Mouse (Mus musculus): Measurements from ENCODE around the gene Acadvl.

GRCm38 (mm10) chr11:70010033-70010432 is 5.2 kb downstream of the Acadvl start:
- TF ChIP-seq CTCF (IDR thresholded peaks at IDR 0.05; ENCODE audit: borderline replicate concordance, extremely low read depth, insufficient read depth, insufficient read length) = no peak
- TF ChIP-seq POLR2A (IDR thresholded peaks at IDR 0.05; ENCODE audit: borderline replicate concordance, extremely low read depth, insufficient read depth, insufficient read length, poor library complexity, severe bottlenecking) = no peak

All from brain, embryonic 14.5 days (tissue).